Mouse (Mus musculus) hematopoietic multipotent progenitor cell, adult 10-12 weeks (in vitro differentiated cells): ENCODE results near the gene Kcnh1. TPM values are rescaled to one million over a fixed set of nuclear protein-coding genes. Genes with fewer than 3 reads are reported as not detected.

Experiments used
- polyA plus RNA-seq: library from polyadenylated mRNA; stranded (reverse); fragments of >175 nt; gene quantifications from 2 replicates; pipeline ENCODE4 v1.2.3, GENCODE M21; 2012; ENCODE audit warnings: low replicate concordance

Gene Kcnh1
- 0.03 and 0.07 TPM in 2 replicates for polyA plus RNA-seq

GRCm38 (mm10) chr1:192190508-192191321, at the start of gene Kcnh1:
Gene Kcnh1, plus strand, starts transcription at chr1:192190774.

Other genes starting within 250 kb of the Kcnh1 start
- gene Rd3, start 213.4 kb upstream of the Kcnh1 start, polyA plus RNA-seq = 0.38 and 1.6 TPM in 2 replicates
- 18.4 and 26.2 TPM in 2 replicates for gene Traf5, start 98.2 kb upstream of the Kcnh1 start, polyA plus RNA-seq
- 15.3 and 18.7 TPM in 2 replicates for gene Rcor3, start 52.7 kb upstream of the Kcnh1 start, polyA plus RNA-seq